Mouse (Mus musculus): ENCODE data around the gene Inf2. TPM values are rescaled to one million over a fixed set of nuclear protein-coding genes. Genes with fewer than 3 reads are reported as not detected.

The Inf2 gene
- polyA plus RNA-seq, 1 experiment from 2014 or later: 7.4 TPM

Small RNA genes within 50 kb of the gene (microRNA-seq; reads per million reads assigned to microRNA genes)
- gene Mir6939: not detected

Other genes with a start within 250 kb of the Inf2 start
- 0.47 and 0.50 TPM in 2 replicates for gene A530016L24Rik, start 99.3 kb upstream of the Inf2 start, polyA plus RNA-seq (2015; fragmentation: Nextera tagmentation; extraction: Ambion mirVana)
- 0.10 and 0.45 TPM in 2 replicates for gene Tmem179, start 72.0 kb upstream of the Inf2 start, polyA plus RNA-seq (2015; fragmentation: Nextera tagmentation; extraction: Ambion mirVana)
- gene Adssl1, start 31.3 kb downstream of the Inf2 start, polyA plus RNA-seq (2015; fragmentation: Nextera tagmentation; extraction: Ambion mirVana): 11.6 and 27.2 TPM in 2 replicates
- 195 and 218 TPM in 2 replicates for gene Siva1, start 55.9 kb downstream of the Inf2 start, polyA plus RNA-seq (2015; fragmentation: Nextera tagmentation; extraction: Ambion mirVana)
- 75.1 and 86.0 TPM in 2 replicates for gene Akt1, start 86.1 kb downstream of the Inf2 start, polyA plus RNA-seq (2015; fragmentation: Nextera tagmentation; extraction: Ambion mirVana)
- 3.4 and 3.7 TPM in 2 replicates for gene Zbtb42, start 90.0 kb downstream of the Inf2 start, polyA plus RNA-seq (2015; fragmentation: Nextera tagmentation; extraction: Ambion mirVana)
- gene Cep170b, start 131.7 kb downstream of the Inf2 start, polyA plus RNA-seq (2015; fragmentation: Nextera tagmentation; extraction: Ambion mirVana): 24.0 and 26.7 TPM in 2 replicates
- gene Pld4, start 171.9 kb downstream of the Inf2 start, polyA plus RNA-seq (2015; fragmentation: Nextera tagmentation; extraction: Ambion mirVana): 13.1 and 14.5 TPM in 2 replicates
- 9.4 and 9.8 TPM in 2 replicates for gene Ahnak2, start 213.9 kb downstream of the Inf2 start, polyA plus RNA-seq (2015; fragmentation: Nextera tagmentation; extraction: Ambion mirVana)
- 5.9 and 6.4 TPM in 2 replicates for gene Clba1, start 220.2 kb downstream of the Inf2 start, polyA plus RNA-seq (2015; fragmentation: Nextera tagmentation; extraction: Ambion mirVana)
- gene Cdca4, start 240.6 kb downstream of the Inf2 start, polyA plus RNA-seq (2015; fragmentation: Nextera tagmentation; extraction: Ambion mirVana): 105 TPM in 2 replicates